Mouse (Mus musculus) embryo, embryonic 11.5 days (tissue): ENCODE results near the gene Spg7.
A peak's percentile ranks its signal among the peaks of the same experiment; 100 is the strongest.
"Not testable (repeated sequence)": the region's sequence is repeated elsewhere in the genome, so short reads cannot be mapped to it uniquely, and the experiment has no call there.

Source experiments
- DNase-seq: peaks from one replicate; pipeline ENCODE4 v3.0.0-alpha.2; 2012; ENCODE audit warnings: low read depth, low spot score

The Spg7 gene

DNA sequence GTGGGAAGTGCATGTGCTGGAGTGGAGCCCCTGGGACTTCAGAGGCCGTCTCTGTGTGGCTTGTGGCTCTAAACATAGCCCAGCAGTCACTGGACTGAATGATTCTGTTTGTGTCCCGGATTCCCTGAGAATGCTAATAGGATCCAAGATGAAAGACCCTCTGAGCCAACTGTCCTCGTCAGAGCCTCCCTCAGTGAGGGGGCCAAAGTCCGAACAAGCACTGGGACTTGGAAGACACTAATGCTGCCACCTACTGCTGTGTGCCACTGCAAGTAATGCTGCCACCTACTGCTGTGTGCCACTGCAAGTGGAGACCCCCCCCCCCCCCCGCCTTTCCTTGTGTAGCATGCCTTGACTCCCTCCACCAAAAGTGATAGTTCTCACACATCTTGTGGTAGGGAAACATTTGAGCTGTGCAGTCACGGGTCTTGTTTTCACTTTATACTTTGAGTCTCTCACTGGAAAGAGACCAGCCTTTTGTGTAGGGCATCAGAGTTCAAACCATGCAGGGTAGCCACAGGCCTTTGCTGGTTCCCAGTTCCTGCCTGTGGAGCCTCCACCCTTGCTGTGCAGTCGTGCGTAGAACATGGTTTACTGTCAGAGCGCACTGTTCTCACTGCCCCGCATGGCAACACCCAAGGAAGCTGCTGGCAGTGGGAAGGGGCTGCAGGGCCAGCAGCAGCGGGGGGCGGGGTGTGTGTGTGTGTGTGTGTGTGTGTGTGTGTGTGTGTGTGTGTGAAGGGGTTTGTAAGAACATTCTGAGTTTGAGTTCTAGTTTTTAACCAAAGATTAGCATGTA is 35.2 kb downstream of the Spg7 start:
- DNase-seq, result no peak

DNA sequence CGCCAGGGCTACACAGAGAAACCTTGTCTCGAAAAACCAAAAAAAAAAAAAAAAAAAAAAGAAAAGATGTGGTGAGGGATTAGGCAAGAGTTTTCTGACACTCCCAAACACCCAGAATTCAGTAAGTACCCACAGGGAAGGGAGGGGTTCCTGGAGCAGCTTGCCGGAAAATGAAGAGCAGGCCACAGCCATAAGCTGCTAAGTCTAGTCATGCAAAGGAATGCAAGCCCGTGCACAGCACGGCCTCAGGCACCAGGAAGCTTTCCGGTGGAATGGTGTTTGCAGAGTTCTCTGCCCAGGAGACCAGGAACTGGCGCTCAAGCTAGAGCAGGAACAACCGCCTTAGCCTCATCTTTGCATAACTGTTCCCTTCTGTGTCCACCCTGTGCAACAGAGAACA is 37.5 kb downstream of the Spg7 start:
- DNase-seq, result no peak

DNA sequence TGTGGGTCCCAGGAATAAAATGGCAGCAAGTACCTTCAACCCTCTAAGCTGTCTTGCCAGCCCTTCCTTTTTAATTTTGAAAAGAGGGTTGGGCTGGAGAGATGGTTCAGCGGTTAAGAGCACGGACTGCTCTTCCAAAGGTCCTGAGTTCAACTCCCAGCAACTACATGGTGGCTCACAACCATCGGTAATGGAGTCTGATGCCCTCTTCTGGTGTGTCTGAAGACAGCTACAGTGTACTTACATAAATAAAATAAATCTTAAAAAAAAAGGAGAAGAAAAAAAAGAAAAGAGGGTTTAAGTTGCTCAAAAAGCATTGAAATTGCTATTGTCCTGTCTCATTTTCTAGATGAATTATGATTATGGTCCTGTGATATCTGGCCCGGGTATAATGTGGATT is 38.5 kb downstream of the Spg7 start:
- no peak for DNase-seq

DNA sequence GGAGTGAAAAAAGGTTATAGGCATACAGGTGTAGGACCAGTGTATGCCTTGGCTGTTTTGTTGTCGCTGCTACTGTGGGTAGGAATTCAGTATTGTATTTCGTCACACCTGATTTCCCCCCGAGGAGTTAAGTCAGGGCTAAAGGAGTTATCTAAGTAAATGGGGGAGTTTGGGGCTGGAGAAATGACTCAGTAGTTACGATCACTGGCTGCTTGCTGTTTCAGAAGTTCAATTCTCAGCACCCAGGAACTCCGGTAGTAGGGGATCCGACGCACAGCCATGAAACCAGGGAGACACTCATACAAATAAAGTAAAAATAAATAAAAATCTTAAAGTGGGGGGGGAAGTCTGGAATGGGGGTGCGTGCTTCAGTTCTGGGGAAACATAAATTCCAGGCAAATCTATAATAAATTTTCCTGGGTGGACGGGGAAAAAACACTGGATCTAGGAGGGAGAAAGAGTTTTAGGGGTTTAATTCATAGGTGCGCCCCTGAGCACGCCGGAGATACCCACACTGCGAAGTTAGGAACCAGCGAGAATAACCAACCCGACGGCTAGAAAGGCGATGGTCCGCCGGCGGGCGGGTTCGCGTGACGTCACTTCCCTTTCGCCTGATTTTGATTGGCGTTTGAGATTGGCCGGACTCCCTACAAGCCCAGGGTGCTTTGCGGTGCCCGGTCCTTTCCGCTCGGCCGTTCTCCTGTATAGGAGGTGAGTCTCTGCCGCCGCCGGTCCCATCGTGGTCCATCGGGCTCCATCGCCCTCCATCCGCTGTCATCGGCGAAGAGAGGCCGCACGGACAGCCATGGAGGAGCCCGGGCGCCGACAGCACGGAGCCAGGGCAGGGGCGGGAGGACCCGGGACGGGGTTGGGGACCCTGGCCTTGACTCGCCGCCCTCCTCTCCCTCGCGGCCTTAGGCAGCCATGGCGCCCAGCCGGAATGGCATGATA is 39.3 kb downstream of the Spg7 start, which contains the start of gene Rpl13:
Rpl13 (plus strand) TSS at position 616 of the 951 bp plus-strand sequence.
- peak; percentile 94 for DNase-seq

DNA sequence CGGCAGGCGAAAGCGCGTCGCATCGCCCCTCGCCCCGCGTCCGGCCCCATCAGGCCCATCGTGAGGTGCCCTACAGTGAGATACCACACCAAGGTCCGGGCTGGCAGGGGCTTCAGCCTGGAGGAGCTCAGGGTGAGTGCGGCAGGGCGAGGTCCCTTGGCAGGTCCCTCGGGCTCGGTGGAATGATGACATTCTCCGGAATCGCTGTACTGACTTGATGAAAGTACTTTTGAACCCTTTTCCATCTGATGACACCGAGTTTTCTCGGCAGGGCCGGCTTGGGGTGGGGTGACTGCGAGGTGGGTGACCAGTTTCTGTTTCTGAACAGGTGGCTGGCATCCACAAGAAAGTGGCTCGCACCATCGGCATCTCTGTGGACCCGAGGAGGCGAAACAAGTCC is 40.1 kb downstream of the Spg7 start:
- DNase-seq, result not testable (repeated sequence)

DNA sequence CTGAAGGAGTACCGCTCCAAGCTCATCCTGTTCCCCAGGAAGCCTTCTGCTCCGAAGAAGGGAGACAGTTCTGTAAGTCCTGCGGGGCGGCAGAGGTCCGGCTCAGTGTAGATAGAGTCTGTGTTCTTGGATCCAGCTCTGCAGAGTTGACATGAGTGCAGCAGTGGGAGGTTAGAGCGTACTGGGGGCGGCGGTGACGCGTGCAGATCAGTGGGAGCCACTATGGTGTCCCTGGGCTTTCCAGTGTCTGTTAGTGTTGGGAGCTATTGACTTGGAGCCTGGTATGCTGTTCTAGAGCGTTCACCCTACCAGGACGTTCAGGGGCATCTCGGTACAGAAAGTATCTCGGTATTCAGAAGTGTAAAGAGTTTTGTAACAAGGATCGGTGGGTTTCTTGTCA is 40.5 kb downstream of the Spg7 start:
- DNase-seq, result no peak

DNA sequence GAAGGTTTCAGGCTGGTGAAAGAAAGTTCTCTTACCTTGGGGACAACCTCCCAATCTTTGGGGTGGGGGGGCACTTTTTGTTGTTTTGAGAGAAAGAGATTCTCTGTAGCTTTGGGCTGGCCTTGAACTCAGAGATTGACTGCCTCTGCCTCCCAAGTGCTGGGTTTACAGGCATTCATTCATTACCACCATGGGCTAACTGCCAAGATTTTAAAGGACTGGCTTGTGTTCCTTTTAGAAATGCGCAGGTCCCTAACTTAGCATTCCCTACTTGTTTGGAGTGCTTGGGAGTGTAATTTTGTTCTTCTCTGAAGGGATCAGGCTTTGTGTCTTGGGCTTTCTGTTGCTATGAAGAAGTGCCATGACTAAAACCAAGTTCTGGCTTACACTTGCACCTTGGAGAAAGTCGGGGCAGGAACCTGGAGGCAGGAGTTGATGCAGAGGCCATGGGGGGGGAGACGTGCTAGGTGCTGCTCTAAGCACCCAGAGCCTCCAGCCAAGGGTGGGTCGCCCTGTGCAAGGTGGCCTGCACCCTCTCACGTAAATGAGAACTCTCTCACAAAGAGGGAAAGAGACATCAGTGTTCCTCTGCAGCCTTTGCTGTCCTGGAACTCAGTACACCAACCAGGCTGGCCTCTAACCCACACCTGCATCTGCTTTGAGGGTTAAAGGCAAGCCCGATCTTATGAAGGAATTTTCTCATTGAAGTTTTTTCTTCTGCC is 41.5 kb downstream of the Spg7 start:
- DNase-seq, result no peak

DNA sequence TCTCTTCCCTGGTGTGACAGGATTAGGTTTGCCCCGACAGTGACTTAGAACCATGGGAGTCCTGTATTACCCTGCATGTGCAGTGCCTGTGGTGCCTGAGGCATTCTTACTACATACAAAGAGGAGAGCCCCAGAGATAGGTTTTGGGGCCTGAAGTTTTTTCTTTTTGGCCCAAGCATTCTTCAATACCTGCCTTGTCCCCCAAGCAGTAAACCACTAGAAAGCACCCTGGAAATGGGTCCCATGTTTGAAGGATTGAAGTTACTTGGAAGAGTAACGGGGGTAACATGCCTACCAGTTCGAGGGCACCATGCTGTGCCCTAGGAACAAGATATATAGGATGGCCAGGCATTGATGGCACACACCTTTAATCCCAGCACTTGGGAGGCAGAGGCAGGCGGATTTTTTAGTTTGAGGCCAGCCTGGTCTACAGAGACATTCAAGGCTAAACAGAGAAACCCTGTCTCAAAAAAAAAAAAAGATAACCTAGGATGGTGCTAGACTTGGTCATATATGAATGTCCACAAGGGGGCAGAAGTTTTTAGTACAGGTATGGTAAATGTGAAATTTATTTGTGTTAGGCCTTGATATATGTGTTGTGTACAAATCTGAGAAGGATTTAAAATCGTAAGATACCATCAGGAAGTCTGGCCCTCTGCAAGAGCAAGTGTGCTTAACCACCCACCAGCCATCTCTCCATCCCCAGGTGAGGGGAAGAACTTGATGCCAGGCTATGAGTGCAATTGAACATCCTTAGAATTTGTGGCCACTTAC is 43.0 kb downstream of the Spg7 start:
- peak; percentile 48 for DNase-seq

DNA sequence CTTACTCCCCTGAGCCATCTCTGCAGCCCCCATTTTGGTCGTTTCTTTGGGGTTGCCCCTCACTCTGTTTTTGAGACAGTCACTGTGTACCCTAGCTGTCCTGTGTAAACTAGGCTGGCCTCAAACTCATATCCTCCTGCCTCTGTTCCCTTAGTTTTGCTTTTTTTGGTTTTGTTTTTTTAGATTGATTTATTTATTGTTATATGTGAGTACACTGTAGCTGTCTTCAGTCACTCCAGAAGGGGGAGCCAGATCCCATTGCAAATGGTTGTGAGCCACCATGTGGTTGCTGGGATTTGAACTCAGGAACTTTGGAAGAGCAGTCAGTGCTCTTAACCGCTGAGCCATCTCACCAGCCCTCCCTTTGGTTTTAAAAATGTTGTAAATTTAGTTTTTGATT is 43.8 kb downstream of the Spg7 start:
- DNase-seq, result no peak

DNA sequence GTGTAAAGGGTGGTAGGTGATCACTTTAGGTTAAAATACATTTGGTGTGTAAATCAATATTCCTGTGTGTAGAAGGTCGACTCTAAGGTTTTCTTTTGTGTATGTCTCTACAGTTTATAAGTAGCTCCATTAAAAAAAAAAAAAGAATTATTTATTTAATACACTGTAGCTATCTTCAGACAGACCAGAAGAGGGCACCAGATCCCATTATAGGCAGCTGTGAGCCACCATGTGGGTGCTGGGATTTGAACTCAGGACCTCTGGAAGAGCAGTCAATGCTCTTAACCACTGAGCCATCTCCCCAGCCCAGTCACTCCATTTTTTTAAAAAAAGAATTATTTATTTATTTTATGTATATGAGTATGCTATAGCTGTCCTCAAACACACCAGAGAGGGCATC is 45.3 kb downstream of the Spg7 start:
- DNase-seq, result no peak

DNA sequence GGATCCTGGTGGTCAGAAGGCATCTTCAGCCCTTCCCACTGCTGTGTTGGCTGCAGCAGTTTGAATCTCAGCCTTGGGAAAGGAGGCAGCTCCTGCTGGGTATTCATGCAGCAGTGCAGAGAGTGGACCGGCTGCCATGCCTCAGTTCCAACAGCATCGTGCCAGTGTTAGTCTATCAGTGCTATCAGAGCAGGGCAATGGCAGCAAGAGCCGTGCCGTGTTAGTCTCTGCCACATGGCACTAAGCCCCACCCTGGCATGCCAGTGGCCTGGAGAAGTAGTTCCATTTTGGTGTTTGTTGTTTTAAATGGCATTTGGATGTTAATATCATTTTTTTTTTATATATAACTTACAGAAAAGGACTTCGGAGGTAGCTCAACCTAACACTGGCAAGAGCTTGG is 46.2 kb downstream of the Spg7 start:
- DNase-seq, result no peak

DNA sequence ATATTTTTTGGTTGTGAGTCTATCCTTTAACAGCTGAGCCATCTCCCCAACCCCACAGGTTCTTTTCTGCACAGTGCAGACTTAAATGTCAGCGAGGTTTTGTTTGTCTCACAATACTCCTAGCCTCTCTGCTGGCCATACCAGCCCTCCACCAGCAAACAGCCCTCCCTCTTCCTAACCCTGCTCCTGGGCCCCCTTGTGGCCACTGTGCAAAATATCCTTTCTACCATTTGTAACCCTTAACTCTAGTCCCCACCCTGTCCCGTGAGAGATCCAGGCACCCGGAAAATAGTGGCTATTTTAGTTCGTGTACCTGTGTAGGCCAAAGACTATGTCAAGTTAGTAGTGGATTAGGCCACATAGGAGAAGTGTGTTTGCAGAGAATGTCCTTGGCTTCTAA is 47.9 kb downstream of the Spg7 start:
- DNase-seq, result peak; percentile 43

DNA sequence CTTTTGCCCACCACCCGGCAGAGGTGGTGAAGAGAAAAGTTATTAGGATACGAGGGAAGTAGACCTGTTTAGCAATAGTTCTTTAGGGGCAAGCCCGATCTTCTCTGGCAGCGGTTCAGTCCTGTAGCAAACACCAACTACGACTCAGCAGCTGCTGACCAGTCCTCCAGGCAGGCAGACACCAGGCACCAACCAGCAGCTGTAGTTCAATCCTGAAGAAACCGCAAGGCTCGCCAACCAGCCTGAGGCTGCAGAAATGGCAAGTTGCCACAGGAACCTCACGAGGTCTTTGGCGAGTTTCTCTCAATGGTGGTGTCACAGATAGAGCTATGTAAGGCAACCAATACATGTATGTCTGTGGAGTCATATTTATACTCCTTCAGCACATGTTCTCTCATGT is 50.1 kb downstream of the Spg7 start:
- DNase-seq, result no peak

DNA sequence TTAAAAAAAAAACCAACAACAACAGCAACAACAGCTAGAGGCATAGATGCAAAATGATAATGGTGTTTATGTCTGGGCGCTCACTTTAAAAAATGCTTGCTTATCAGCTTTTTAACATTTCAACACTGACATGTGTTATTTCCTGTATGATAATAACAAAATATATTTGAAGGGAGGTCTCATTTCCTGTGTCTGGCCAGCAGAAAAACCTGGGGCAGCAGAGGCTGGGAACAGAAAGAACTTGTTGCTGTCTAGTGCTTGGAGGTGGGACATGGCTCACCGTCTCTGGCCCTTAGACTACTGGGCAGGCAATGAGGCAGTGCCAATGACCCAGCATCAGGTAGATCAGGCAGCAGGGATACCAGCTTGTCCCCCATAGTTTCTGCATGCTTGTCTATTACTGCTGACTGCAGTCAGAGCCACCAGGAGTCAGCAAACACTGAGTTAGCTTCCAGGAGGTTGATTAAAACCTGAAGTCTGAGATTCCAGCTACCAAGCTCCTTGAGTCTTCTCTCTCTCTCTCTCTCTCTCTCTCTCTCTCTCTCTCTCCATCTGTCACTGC is 51.2 kb downstream of the Spg7 start:
- no peak for DNase-seq

DNA sequence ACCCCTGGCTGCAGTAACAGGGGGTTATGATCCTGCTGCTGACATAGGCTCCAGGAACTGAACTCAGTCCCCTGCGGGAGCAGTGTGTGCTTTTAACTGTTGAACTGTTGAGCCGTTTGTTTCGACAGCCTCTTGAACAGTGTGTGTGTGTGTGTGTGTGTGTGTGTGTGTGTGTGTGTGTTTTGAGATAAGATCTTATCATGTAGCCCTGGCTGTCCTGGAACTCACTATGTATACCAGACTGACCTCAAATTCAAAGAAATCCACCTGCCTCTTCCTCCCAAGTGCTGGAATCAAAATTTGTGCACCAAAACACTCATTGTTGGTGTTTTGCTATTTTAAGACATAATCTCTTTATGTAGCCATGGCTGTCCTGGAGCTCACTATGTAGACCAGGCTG is 51.9 kb downstream of the Spg7 start:
- DNase-seq, result no peak

DNA sequence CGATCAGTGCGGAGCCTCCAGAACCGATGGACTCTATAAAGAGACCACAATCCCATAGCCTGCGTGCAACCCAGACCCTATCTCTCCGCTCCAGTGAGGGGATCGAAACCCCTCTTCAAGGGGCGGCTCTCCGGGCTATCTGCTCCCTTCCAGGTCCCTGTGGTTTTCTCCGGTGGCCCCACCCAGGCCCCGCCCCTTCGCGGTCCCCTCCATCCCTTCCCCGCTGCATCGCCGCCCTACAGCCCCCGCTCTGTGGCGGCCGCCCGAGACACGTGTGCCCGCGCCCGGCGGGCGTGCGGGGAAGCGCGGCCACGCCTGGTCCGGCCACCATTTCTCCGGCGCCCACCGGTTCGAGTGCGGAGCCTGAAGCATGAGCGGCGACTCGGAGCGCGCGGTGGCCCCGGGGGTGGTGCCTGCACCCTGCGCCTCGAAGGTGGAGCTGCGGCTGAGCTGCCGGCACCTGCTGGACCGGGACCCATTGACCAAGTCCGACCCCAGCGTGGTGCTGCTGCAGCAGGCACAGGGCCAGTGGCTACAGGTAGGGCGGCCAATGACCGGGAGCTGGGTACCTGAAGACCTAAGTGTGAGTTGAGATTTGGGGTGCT is 54.5 kb downstream of the Spg7 start, which contains the start of gene Cpne7:
Cpne7 (plus strand) TSS at position 248 of the 605 bp plus-strand sequence.
- DNase-seq, result no peak

DNA sequence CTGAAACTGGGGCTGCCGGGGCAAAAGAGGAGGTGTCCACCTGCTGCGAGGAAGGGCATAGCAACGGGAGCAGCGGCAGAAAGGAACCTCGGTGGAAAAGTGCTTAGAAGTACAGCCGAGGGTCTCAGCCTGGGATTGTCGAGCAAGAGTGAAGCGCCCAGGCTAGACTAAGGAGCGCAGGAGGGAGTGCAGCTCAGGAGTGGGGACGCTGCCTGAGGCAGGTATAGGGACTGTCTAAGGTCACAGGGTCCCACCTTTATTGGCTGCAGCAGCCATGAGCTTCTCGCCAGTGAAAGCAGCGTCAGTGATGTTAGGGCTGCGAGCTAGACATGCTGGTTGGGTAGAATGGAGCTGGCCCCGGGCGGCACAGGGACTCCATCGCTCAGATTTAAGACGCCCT is 55.0 kb downstream of the Spg7 start:
- no peak for DNase-seq

DNA sequence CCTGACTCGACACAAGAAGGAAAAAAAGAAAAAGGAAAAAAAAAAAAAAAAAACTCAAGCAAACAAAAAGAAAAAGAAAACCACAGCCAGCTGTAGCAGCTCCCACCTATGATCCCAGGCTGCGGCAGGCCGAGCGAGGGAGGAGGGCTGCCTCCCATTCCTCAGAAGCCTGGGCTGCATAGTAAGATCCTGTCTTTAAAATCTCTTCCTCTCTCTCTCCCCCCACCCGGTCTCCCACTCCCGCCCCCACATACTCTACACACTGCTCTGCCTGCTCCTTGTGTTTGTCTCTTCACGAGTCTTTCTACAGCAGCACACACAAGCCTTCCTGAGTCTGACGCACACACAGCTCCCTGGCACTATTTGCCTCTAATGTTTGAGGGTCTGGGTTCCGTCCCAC is 59.3 kb downstream of the Spg7 start:
- no peak for DNase-seq

DNA sequence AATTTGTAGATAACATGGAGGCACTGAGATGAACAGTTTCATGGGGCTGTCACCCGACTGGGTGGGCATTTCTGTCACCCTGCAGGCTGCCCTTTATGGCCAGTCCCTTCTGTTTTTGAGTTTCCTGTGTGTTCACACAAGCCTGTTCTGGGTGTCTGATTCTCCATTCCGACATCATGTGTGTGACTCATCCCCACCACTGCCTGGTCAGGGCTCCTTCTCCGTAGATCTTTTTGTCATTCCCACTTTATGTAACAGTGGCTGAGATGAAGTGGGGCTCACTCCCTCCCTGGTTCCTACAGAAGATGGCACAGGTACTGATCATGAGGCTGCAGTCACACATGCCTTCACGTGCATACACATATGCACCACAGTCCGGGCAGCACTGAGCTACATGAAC is 59.9 kb downstream of the Spg7 start:
- no peak for DNase-seq

DNA sequence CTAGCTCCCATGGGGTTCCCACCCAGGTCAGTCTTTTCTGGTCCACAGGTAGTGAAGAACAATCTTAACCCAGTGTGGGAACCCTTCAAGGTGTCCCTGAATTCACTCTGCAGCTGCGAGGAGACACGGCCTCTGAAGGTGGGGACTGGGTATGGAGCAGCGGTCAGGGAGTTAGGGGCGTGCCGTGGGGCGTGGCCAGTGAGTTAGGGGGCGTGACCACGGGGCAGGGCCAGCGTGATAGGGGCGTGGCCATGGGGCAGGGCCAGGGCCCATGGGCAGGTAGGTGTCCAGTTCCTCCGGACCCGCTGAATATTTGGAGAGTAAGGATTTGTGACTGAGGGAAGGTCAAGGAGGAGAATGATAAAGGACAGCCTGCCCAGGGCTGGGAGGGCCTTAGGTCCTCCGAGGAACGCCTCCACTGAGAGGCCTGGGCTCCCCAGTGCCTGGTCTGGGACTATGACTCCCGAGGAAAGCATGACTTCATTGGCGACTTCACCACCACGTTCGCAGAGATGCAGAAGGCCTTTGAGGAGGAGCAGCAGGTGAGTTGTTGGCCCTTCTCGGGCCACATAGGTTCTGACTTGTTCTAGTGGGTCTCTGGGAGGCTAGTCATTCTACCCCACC is 63.6 kb downstream of the Spg7 start:
- DNase-seq, result no peak
